Mouse (Mus musculus) liver (tissue): Measurements from ENCODE around the gene Fat3.

ENCODE experiments used
- DNase-seq: peaks from one replicate; pipeline ENCODE4 v3.0.0-alpha.2; 2020; ENCODE audit warnings: mixed read lengths

The Fat3 gene

DNA sequence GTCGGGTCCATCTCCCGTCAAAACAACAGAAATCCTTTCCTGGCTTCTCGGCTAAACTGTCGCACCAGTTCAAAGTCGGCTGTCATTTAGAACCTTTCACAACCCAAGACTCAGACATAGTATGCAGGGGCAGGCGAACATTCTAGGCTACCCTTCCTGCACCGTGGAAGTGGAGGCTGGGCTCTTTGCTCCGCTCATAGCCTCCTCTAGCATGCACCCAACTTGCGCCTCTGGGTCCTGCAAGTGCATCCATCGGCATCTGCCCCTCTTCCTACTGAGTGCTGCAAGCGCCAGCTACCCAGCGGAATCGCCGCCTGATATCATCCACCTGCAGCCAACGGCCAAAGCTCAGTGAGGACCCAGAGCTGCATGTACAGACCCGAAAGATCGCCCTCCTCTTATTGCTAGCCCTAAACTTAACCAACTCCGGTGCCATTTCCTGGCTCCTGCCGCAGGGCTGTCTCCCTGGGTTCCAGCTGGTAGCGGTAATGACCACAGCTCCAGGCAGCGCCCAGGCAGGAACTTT is at the start of gene Fat3:
Gene Fat3, minus strand, starts transcription at position 100 of the 526 bp plus-strand sequence.
- DNase-seq, result no peak

DNA sequence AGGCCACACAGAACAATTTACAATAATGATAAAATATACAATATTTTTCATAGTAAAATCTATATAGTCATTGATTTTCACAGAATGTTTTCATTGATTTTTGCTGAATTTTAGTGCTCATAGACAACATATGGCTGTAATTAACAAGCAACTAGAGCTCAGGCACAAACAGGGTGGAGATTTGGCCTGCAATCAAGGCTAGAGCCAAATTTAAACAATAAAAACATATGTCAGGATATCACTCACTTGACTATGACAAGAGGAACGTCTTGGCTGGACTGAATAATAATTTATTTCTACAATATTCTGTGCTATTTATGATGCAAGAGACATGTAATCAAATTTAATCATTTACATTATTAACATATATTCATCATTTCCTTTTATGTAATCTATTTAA is 31.8 kb upstream of the Fat3 start:
- no peak for DNase-seq

DNA sequence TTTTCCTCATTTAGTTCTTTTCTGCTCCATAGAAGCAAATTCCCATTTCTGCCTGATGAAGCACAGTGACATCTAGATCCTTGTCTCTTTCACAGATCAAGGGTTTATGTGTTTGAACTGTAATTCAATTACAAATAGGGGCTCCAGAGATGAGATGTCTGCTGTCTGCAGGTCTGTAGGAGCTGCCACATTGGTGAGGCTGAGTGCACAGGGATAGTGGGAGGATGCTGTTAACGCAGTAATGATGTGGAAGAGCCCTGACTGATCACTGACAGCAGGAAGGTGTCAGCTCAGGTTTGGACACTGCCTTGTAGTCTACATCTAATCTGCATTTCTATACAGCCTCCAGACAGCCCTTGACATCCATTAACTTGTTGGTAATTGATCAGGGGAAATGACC is 16.5 kb upstream of the Fat3 start:
- no peak for DNase-seq

DNA sequence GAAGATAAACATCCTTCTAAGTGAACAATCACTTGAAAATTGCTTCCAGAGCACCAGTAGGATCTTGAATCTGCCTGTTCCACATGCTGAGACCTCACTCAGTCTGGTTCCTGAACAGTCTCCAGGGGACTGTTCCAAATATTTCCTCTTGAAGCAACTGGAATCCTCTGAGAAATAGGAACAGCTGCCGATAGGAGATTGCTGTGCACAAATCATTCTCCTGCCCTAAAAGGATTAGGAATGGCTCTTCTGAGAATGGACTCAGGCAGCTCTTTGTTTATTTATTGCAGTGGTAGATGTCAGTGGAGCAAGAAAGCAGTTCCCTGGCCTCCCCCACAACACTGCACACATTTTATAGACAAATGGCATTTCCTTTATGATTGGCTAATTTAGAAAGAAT is 10.9 kb upstream of the Fat3 start:
- no peak for DNase-seq

DNA sequence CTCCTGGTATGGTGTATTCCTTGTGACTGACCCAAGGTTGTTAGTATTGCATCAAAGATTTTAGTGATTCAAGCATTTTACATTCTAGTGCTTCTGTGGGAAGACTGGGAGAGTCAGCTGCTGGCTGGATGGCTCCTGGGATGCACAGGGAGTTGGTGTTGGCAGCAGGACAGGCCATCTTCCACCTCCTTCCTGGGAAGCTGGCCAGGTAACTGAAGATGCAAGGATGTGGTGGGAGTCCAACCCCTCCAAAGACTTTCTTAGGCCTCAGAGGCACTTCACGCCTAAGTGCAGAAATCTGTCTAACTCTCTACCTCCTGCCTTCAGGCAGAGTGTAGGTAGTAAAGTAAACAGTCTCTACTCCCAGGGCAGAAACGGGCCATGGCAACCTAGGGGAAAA is 2.7 kb upstream of the Fat3 start:
- no peak for DNase-seq

DNA sequence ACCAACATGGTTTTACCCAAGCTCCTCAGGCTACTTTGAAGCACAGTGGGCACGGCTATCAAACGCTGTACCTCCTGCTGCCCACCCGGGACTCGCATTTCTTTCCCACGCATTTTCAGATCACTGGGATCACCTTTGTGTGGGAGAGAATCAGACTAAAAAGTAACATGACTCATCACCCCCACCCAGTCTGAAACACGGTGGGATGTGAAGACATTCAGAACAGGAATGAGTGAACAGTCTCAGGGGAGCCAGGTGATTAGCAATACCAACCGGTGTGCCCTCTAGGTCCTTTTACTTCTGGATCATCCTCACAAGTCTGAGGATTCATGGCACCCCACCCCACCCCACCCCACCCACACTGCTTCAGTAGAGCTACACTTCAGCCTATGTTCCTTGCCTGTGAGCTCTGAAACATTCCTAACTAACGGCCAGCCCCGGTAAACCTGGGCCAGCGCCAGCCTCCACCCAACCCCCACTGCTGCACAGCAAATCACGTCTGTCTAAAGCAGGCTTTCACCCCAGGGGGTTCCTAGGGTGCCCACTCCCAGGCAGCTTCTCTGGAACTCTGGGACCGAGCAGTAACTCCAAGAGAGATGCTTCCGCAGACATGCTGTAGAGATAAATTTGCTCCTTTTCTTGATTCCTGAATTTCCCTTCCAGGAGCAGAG is 1.7 kb upstream of the Fat3 start:
- DNase-seq, result no peak

DNA sequence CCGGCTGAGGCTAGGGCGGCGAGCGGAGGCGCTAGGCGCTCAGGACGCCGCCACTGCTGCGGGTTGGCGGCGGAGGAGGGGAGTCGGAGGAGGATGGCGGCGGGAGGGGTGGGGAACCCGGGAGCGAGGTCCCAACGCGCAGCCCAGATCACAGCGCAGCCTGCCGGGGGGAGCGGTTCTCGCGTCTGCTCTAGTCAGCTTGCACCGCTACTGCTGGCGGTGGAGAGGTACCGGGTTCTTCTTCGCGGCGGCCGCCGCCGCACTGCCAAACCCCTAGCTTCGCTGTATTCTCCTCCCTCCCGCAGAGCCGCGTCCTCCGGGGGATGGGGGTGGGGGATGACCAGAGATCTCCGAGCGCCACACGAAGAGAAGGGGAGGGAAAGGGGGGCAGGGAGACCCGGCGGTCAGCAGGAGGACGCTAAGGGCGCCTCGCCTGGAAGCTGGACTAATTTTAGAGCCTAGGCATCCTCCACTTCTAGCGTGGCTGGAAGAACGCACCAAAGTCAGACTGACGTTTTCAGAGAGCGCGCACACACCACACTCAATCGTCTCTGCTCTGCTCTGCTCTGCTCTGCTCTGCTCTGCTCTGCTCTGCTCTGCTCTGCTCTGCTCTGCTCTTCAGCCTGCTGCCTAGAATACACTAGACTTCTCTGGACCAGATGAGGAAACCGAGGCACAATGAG is 1.0 kb upstream of the Fat3 start:
- DNase-seq, result peak; percentile 37

DNA sequence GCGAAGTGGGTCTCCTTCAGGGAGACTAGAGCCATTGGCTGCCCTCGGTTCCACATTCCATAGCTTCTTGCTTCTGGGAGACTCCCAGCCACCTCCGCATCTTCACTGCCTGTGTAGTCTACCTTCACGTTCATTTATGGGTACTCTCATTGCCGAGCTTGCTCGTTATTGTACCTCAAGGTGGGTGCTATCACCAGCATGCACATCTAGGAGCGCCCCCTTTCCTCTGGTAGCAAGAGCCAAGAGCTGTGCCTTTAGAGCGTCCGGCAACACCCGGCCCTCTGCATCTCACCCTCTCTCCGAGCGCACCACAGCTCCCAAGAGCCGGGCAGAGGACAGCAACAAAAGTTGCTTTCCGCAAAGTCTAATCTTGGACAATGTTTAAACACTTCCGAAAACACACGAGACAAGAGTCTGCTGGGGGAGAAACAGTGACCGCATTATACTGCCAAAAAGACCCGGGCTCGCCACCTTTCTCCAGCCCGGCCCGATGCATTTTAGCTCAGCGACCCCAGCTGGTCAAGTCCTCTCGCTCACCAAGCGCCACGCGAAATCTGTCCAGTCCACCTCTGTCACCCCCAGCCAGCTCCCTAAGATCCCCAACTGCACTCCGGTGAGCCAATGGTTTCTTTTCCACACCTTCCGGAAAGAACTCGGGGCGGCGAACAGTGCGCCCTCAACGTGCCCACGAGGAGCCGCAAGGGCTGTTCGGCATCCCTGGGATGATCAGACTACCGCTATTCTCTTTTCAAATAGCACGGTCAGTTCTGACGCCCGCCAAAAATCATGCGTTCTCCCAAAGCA is 501 bp downstream of the Fat3 start:
- DNase-seq, result peak; percentile 29

DNA sequence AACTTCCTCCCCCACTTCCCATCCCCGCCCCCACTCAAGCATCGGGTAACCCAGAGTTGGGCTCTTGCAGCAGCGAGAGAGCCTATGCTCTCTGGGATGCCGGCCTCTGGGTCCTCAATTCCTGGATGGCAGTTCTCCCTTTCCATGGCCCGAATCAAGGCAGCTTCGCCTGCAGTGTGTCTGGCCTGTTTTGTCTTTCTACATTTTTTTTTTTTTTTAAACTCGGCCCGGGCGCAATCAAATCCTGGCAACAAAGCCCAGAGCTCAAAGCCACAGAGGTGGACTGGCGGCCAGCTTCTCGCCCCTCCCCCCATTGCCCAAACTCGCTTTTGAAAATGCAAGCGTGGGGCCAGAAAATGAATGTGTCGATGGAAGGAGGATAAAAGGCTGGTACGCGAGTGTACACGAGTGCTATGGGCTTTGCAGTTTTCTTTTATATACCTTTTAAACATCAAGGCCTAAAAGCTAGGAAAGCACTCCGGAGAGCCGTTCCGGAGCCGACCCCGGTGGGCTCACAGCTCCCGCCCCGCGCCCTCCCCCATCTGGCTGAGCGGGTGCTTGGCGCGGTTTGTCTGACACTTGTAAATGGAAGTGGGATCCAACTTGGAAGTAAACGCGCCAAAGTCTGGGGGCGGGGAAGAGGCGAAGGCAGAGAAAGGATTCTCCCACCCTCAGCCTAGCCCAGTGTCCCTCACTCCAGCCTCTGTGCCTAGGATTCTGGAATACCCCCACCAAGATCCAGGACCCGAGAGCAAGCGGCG is 1.3 kb downstream of the Fat3 start:
- DNase-seq, result peak; percentile 12

DNA sequence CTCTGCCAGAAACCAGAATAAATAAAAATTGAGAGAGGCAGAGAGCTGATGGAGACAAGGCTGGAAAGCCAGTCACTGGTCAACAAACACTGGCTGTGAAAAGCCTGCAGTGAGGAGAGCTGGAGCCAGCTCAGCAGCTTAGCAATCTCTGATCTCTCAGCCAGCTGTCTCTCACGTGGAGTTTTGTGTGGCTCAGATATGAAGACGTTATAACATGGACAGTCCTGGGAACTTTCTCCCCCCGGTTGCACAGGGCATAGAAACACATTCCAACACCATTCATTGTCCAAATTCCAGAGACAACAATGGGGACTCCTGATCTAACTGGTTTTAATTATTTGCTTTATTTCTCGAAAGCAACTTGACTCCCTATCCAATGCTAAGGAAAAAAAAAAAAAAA is 2.2 kb downstream of the Fat3 start:
- DNase-seq, result no peak

DNA sequence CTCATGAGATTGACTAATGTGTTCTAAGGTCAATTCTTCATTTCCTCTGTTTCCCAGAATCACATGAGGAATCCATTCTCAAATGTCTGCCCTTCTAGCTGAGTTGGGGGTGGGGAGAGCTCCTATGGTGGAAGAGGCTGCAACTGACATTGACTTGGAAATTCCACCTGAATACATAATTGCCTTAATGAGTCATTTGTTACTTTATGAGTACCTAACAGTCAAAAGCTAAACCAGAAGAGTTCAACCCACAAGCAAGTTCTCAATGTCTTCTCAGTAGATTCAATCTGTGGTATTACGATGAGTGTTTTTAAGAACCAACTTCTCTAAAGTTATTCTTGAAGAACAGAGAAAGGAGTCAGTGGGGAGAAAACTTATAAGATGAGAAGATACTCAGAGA is 3.7 kb downstream of the Fat3 start:
- DNase-seq, result no peak

DNA sequence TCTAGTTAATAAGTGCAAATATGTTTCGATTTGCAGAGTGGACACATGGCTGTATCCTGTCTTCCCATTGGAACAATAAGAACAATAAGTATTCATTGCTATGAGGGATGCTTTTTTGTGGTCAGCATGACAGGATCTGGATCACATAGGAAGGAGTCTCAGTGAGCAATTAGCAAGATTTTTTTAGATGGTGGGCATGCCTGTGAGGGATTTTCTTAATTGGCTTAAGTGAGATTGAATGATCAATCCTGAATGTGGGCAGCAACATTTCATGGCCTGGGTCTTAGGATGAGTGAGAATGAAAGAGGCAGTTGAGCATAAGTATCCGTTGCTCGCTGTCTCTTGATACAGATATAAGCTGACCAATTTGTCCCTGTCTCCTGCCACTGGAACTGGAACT is 4.8 kb downstream of the Fat3 start:
- no peak for DNase-seq

DNA sequence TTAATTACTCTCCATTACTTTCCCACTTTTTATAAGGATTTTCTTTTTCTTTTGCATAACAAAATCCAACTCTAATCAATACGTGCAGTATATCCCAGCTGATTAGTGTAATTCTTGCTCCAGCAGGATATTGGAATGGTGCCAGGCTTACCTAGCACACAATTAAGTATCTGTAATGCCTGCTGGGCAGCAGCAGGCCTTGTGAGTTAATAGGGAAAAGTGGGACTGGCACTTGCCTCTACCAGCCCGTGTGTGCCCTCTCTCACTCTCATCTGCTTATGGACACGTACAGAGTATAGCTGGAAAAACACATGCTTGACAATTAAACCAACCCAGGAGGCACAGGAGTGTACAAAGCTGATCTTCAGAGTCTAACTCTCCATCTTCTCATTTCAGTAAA is 11.4 kb downstream of the Fat3 start:
- DNase-seq, result no peak

DNA sequence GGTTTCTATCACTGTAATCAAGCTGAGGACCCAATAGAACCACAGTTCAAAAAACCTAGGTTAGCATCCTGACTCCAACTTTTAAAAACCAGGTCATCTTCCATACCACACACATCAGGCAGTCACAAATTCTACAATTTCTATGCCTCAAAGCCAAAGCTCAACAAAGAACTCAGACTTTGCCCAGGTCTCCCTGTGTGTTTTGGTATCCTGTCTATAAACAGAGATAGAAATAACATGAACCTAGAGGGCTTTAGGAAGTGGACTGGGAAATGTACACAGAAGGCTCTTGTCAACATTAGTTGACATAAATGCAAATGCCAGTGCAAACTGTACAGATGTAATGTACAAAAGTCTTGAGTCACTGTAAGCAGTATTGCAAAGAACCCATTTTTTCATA is 13.5 kb downstream of the Fat3 start:
- no peak for DNase-seq

DNA sequence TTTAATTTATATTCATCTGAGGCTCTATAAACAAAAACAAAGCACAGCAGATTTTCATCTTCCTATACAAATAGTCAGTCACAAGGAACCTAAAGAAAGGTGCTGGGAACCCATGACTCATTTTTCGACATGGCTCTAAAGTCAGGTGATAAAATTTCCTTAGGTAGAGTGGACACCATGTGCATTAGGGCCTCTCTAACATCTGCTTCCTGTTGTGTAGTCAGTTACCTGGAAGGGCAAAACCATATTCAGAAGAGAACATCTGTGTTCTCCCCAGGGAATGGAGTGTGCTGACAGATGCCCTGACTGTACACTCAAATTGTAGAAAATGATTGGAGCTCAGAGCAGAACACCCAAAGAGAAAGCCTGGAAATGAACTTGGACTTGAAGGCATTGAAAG is 14.9 kb downstream of the Fat3 start:
- DNase-seq, result no peak

DNA sequence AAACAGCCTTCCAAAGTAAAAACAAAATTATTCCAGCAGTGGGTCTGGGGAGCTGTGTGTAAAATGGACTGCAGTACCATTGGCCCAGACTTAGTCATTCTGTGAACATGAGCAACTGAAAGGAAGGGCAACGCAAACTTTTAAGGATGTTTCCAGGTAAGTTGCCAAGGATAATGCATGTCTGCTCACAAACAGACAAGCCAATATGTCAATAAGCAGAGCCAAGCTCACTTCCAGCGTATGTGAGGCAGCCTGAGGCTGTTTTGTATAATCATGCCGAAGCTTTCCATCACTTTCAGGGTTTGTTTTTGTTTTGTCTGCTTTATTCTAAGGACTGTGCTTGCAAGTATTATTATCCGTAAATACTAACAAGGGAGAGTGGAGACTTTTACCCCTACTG is 15.9 kb downstream of the Fat3 start:
- DNase-seq, result no peak

DNA sequence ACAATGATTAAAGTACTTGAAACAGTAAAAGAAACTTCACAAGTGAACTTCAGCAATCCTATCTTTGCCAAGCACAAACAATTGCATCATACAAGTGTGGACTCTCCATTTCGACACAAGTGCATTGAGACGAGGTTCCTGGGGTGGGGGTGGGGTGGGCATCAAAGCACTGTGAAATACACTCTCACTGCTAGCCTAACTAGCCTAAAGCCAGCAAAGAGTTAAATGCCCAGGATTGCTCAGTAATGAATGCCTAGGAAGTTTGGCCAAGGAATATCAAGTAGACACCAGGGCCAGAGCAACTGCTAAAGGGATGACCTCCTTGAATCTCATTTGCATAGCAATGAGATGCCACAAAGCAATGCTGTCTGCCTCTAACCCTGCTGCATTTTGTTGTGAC is 16.3 kb downstream of the Fat3 start:
- DNase-seq, result no peak

DNA sequence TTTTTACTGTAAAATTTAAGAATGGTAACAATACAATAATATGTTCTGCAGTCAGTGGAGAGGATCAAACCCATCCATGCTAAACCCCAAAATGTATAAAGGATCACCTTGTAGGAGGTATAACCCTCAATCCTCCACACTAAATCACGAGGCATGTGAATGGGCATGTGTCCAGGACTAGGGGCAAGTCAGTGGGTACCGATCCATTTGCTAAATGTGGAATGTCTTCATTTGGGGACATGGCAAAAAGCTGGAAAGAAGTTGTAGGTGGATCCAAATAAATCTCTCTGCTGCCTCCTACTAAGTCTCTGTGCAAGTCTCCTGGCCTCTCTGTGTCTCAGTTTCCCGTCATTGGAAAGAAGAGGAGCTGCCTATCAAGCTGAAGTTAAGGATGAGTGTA is 39.6 kb downstream of the Fat3 start:
- no peak for DNase-seq

DNA sequence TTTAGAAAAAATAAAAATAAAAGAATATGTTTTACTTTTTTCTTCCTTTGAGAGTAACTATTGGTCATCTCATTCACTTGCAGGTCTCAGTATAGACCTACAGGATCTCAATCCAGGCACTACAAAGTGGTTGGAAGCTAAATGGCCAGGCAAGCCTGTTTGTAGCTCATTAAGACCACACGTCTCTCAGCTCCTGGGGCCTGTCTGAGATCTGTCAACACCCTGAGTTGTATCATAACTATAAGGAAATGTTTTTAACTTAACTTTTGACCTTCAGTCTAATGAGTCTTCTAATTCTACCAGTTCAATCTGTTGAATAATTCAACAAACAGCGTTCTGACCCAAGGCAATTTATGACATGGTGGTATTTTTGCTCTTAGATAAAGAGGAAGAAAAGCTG is 40.5 kb downstream of the Fat3 start:
- DNase-seq, result no peak

DNA sequence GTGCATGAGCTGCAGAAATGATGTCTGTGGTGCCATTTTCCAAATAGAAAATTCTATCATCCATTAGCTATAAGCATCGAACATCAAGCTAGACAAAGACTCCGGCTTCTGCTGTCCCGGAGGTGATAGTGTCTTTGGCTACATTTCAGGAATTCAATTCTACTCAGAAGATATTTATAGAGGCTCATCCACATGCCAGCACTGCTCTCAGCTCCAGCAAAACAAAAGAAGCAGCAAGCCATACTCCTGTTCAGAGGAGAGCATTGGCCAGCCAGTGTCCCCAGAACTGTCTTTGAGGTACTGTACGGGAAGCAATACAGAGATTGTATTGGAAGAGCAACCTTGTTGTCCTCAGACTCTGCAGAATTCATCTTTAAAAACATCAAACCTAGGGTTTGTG is 59.2 kb downstream of the Fat3 start:
- no peak for DNase-seq

DNA sequence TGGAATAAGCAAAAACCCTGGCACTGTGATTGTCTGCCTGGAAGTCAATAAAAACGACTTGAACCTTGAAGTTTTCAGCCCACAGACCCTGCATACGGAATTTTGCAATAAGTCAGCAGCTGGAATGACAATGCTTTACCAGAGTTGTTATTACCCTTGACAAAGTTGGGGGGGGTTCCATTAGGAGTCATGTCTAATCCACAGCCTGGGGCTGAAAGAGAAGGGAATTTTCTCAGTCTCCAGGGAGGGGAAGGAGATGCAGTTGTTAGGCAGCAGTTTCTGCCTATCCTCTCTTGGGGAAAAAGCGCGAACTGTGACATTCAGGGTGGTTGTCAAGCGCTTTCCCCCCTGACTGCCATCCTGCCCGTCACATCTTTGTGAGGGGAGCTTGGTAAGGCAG is 60.4 kb downstream of the Fat3 start:
- DNase-seq, result no peak

DNA sequence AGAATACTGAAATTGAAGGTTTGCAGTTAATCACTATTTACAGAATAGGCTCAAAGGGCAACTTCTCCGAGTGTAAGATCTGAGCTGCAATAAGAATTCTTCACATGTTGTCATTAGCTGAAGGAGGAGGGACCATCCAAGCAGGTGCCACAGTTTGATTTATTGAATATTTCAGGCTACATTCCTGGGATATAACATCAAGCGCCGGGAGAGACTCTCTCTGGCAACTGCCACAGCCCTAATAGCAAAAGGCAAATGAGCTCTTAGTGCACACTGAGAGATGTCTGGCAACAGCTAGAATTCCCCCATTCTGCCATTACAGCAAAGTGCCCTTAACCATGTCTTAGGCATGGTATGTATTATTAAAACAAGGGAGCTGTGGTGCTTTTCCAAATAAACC is 61.1 kb downstream of the Fat3 start:
- DNase-seq, result no peak

DNA sequence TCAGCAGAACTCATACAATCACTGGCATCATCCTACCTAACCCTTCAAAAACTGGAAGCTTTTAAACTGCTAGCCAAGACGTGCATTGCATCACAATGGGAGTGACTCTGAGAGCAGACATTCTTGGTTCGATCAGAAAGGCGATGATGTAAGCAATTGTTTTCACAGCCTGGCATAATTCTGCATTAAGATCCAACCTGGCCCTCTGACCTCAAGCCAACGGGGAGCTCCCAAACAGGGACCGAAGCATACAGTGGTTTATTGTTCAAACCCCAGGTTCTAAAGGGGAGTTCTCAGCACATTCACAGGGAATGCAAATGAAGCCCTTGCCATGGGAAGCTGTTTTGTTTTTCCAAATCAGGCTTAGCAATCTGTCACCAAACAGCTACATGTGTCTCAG is 63.3 kb downstream of the Fat3 start:
- no peak for DNase-seq
